Mouse (Mus musculus): ENCODE measurements at regions not wholly inside any gene's neighbourhood (a gene's known extent, or its start where the extent isn't known, plus 50 kb on each side); places are given as distances from the start of the nearest gene placed in this dataset.

GRCm38 (mm10) chr5:64526521-64526920 is 276.7 kb upstream of the Klf3 start:
- no peak for ATAC-seq (ENCODE audit: low read depth)
- H3K4me3 ChIP-seq, result no peak overlapping the region
- H3K4me2 ChIP-seq, result no peak overlapping the region
- WGBS, result 90% methylated on average over 3 of the region's 3 CpGs
- H3K9me3 ChIP-seq, result no peaks in the 10 kb centered on the region
- H3K27me3 ChIP-seq, result no peaks in the 10 kb centered on the region
- H3K36me3 ChIP-seq, result no peaks in the 10 kb centered on the region
- no peak overlapping the region for H3K27ac ChIP-seq (replicated peaks)
- no peak overlapping the region for H3K9ac ChIP-seq
- no peaks in the 10 kb centered on the region; the same call in 1 of the 2 replicates for H3K4me1 ChIP-seq (replicated peaks)

GRCm38 (mm10) chr5:64527962-64528361 is 275.2 kb upstream of the Klf3 start:
- Histone ChIP-seq H3K4me1 (replicated peaks) (no peaks in the 10 kb centered on the region), H3K9ac (no peak overlapping the region), H3K9me3 (no peaks in the 10 kb centered on the region), H3K4me3 (no peak overlapping the region), H3K27me3 (no peaks in the 10 kb centered on the region), H3K36me3 (no peaks in the 10 kb centered on the region), H3K4me2 (no peak overlapping the region), H3K27ac (replicated peaks) (no peak overlapping the region)
- ATAC-seq (ENCODE audit: low read depth), result no peak
- 76% methylated on average over 3 of the region's 3 CpGs for WGBS

DNA sequence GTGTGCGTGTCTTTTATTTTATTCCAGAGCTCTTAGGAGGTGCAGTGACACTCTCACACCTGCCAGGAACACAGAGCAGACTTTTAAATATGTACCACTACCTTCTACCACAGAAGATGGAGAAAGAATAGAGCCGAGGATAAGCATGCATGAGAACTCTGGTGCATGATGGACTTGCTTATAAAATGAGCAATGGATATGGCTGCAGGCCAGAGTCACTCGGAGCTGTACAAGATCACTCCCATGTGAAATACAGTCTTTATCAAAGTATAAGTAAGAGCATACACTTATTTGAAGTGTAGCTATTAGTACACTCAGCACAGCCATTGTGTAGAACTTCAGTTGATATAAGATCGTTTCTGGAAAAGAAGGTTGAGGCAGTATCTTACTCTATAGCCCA is 268.8 kb upstream of the Klf3 start:
- WGBS, result 89% methylated on average over 4 of the region's 4 CpGs
- H3K9ac ChIP-seq, result no peak overlapping the region
- H3K4me1 ChIP-seq (replicated peaks), result peaks cover 7% of the 10 kb centered on the region; the same call in 1 of the 2 replicates
- no peak overlapping the region for H3K27ac ChIP-seq (replicated peaks)
- no peaks in the 10 kb centered on the region for H3K36me3 ChIP-seq
- no peaks in the 10 kb centered on the region for H3K27me3 ChIP-seq
- H3K4me3 ChIP-seq, result no peak overlapping the region
- H3K4me2 ChIP-seq, result no peak overlapping the region
- H3K9me3 ChIP-seq, result no peaks in the 10 kb centered on the region
- ATAC-seq (ENCODE audit: low read depth), result no peak

DNA sequence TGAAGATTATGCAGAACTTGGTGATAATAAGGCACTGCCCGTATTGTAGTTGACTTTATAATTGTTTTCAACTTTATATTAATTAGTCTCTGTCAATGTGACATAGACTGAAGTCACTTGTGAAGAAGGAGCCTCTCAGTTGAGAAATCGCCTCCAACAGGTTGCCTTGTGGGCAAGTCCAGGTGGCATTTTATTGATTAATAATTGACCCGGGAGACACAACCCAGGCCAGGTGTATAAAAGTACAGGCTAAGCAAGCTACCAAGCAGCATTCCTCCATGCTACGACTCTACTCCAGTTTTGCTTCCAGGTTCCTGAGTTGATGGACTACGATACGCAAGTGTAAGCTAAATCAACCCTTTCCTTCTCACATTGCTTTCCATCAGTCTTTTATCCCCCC is 268.2 kb upstream of the Klf3 start:
- Histone ChIP-seq H3K27ac (replicated peaks) (no peak overlapping the region), H3K27me3 (no peaks in the 10 kb centered on the region), H3K9ac (no peak overlapping the region), H3K36me3 (no peaks in the 10 kb centered on the region), H3K4me1 (replicated peaks) (peaks cover 7% of the 10 kb centered on the region; the same call in 1 of the 2 replicates), H3K4me2 (no peak overlapping the region), H3K4me3 (no peak overlapping the region), H3K9me3 (no peaks in the 10 kb centered on the region)
- no peak for ATAC-seq (ENCODE audit: low read depth)
- 95% methylated on average over 6 of the region's 6 CpGs for WGBS

DNA sequence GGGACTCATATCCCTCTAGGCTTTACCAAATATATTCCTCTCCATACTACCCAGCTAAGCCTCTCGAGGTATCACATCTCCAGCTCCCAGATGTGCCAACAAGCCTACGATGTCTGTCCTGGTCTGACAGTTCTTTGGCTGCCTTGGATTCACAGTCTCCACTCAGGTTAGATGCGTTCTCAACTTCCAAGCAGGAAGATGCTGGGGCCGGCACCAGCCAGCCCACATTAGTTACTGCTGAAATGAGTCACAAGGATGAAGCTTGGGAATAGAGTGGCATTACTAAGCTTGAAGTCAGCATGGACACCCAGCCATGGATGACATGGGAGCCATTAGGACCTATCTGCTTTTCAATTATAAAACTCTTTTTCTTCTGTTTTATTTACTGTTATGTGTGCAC is 267.6 kb upstream of the Klf3 start:
- Histone ChIP-seq H3K27me3 (no peaks in the 10 kb centered on the region), H3K9me3 (no peaks in the 10 kb centered on the region), H3K9ac (no peak overlapping the region), H3K4me1 (replicated peaks) (peaks cover 7% of the 10 kb centered on the region; the same call in 1 of the 2 replicates), H3K4me3 (no peak overlapping the region), H3K36me3 (no peaks in the 10 kb centered on the region), H3K4me2 (no peak overlapping the region), H3K27ac (replicated peaks) (no peak overlapping the region)
- ATAC-seq (ENCODE audit: low read depth), result no peak
- 91% methylated on average over 4 of the region's 4 CpGs for WGBS

GRCm38 (mm10) chr5:64536393-64537112 is 266.6 kb upstream of the Klf3 start:
- Histone ChIP-seq H3K4me2 (no peak overlapping the region), H3K9me3 (no peaks in the 10 kb centered on the region), H3K27me3 (no peaks in the 10 kb centered on the region), H3K36me3 (no peaks in the 10 kb centered on the region), H3K4me1 (replicated peaks) (peaks cover 7% of the 10 kb centered on the region; the same call in 1 of the 2 replicates), H3K27ac (replicated peaks) (no peak overlapping the region), H3K9ac (no peak overlapping the region), H3K4me3 (no peak overlapping the region)
- ATAC-seq (ENCODE audit: low read depth), result no peak
- WGBS, result 55% methylated on average over 20 of the region's 20 CpGs

DNA sequence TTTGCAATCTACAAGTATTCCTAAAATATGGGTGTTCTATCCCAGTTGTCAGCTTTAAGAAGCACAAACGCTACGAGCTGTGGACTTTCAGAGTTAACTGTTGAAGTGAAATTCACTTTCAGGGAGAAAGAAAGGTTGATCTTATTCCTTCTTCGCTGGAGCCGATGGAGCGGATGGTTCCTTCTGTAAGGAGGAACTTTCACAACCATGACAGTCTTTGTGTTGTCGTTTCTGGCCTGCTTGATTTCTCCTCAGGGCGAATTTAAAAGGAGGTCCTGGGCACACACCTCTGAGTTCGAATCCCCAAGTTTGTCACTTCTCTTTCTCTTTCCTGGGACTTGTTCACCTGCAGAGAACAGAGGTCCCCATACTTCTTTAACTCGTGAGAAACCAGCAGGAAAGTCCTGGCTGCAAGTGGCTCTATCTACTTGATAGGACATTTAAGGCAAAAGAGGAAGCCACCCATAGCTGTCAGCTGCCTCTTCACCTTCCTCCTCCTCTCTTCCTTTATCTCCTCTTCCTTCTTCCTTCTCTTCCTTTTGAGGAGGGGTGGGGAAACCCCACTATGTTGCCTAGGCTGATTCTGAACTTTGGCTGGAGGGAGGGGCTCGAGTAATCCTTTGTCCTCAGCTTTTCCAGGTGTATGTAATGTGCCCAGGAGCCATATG is 265.9 kb upstream of the Klf3 start:
- Histone ChIP-seq H3K4me1 (replicated peaks) (peaks cover 7% of the 10 kb centered on the region; the same call in 1 of the 2 replicates), H3K4me2 (no peak overlapping the region), H3K9me3 (no peaks in the 10 kb centered on the region), H3K4me3 (no peak overlapping the region), H3K27me3 (no peaks in the 10 kb centered on the region), H3K27ac (replicated peaks) (no peak overlapping the region), H3K9ac (no peak overlapping the region), H3K36me3 (no peaks in the 10 kb centered on the region)
- WGBS, result 79% methylated on average over 10 of the region's 10 CpGs
- ATAC-seq (ENCODE audit: low read depth), result no peak

DNA sequence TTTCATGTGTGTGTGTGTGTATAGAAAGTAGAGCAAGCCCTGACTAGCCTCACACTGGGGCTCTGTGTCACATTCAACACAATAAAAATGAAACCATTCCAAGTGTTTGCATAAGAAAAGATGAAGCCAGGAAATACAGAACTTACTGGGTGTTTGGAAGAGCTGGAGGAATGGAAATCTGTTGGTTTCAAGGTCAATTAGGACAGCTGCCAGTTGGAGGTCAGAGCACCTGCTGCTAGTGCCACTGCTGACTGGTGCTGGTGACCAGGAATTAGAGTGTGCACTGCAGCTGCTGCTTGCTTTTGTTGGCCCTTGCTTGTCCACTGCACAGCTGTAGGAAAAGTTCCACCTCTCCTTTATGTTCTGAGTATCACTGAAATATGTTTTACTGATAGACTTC is 261.4 kb upstream of the Klf3 start:
- Histone ChIP-seq H3K27me3 (no peaks in the 10 kb centered on the region), H3K4me2 (no peak overlapping the region), H3K36me3 (no peaks in the 10 kb centered on the region), H3K9ac (no peak overlapping the region), H3K4me1 (replicated peaks) (peaks cover 3% of the 10 kb centered on the region; the same call in 1 of the 2 replicates), H3K9me3 (0 out of 2 replicates have a peak, but pooled peaks cover 5% of the 10 kb centered on the region), H3K27ac (replicated peaks) (no peak overlapping the region), H3K4me3 (no peak overlapping the region)
- ATAC-seq (ENCODE audit: low read depth), result no peak

GRCm38 (mm10) chr5:64555931-64556330 is 247.3 kb upstream of the Klf3 start:
- no peaks in the 10 kb centered on the region for H3K36me3 ChIP-seq
- WGBS, result 89% methylated on average over 7 of the region's 7 CpGs
- H3K27ac ChIP-seq (replicated peaks), result no peak overlapping the region
- ATAC-seq (ENCODE audit: low read depth), result no peak
- H3K9me3 ChIP-seq, result no peaks in the 10 kb centered on the region
- H3K4me1 ChIP-seq (replicated peaks), result no peaks in the 10 kb centered on the region
- H3K27me3 ChIP-seq, result no peaks in the 10 kb centered on the region
- H3K4me3 ChIP-seq, result no peak overlapping the region
- no peak overlapping the region for H3K9ac ChIP-seq
- H3K4me2 ChIP-seq, result no peak overlapping the region

GRCm38 (mm10) chr5:64566451-64567390 is 236.5 kb upstream of the Klf3 start:
- Histone ChIP-seq H3K36me3 (no peaks in the 10 kb centered on the region), H3K9ac (no peak overlapping the region), H3K27ac (replicated peaks) (no peak overlapping the region), H3K4me3 (no peak overlapping the region), H3K9me3 (no peaks in the 10 kb centered on the region), H3K4me2 (no peak overlapping the region), H3K4me1 (replicated peaks) (no peaks in the 10 kb centered on the region), H3K27me3 (no peaks in the 10 kb centered on the region)
- no peak for ATAC-seq (ENCODE audit: low read depth)
- 87% methylated on average over 13 of the region's 13 CpGs for WGBS

GRCm38 (mm10) chr5:64567813-64568212 is 235.4 kb upstream of the Klf3 start:
- no peaks in the 10 kb centered on the region for H3K27me3 ChIP-seq
- no peaks in the 10 kb centered on the region for H3K36me3 ChIP-seq
- H3K9ac ChIP-seq, result no peak overlapping the region
- no peak overlapping the region for H3K4me2 ChIP-seq
- no peak overlapping the region for H3K27ac ChIP-seq (replicated peaks)
- no peak for ATAC-seq (ENCODE audit: low read depth)
- WGBS, result 88% methylated on average over 5 of the region's 5 CpGs
- no peak overlapping the region for H3K4me3 ChIP-seq
- H3K9me3 ChIP-seq, result no peaks in the 10 kb centered on the region
- no peaks in the 10 kb centered on the region for H3K4me1 ChIP-seq (replicated peaks)

DNA sequence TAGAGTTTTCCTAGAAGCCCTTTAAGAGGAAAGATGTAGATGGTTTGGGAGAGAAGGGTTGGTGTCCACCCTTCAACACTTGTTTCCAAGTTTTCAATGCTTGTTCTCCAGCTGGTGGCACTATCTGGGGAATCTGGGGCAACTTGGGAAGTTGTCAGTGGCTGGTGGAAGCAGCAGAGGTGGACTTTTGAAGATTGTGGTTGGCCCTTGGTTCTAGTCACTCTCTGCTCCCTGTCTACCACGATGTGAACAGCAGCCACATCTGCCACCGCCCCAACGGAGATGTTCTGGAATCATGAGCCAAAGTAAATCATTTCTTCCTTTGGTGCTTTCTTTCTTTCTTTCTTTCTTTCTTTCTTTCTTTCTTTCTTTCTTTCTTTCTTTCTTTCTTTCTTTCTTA is 234.9 kb upstream of the Klf3 start:
- Histone ChIP-seq H3K4me3 (no peak overlapping the region), H3K9ac (no peak overlapping the region)
- WGBS, result 86% methylated on average over 3 of the region's 3 CpGs

More for the DNA sequence above, 234.9 kb upstream of the Klf3 start:
- Histone ChIP-seq H3K9me3 (no peaks in the 10 kb centered on the region), H3K27ac (replicated peaks) (no peak overlapping the region), H3K27me3 (no peaks in the 10 kb centered on the region), H3K4me2 (no peak overlapping the region), H3K4me1 (replicated peaks) (no peaks in the 10 kb centered on the region), H3K36me3 (no peaks in the 10 kb centered on the region)
- ATAC-seq (ENCODE audit: low read depth), result no peak

Data from neural tube, embryonic 13.5 days (tissue).